Mouse (Mus musculus): Measurements from ENCODE around the gene Gm20721. TPM values are rescaled to one million over a fixed set of nuclear protein-coding genes. Genes with fewer than 3 reads are reported as not detected.
"Not testable (repeated sequence)": the region's sequence is repeated elsewhere in the genome, so short reads cannot be mapped to it uniquely, and the experiment has no call there.

Gene Gm20721
- total RNA-seq, 4 experiments from 2014 or later = 1.2 to 2.9 (median 1.8) TPM

GRCm38 (mm10) chr2:174330616-174331191 lies 15.8 kb downstream of the Gm20721 start:
- no peak for DNase-seq (ENCODE audit: low spot score in 2 of 2)

DNA sequence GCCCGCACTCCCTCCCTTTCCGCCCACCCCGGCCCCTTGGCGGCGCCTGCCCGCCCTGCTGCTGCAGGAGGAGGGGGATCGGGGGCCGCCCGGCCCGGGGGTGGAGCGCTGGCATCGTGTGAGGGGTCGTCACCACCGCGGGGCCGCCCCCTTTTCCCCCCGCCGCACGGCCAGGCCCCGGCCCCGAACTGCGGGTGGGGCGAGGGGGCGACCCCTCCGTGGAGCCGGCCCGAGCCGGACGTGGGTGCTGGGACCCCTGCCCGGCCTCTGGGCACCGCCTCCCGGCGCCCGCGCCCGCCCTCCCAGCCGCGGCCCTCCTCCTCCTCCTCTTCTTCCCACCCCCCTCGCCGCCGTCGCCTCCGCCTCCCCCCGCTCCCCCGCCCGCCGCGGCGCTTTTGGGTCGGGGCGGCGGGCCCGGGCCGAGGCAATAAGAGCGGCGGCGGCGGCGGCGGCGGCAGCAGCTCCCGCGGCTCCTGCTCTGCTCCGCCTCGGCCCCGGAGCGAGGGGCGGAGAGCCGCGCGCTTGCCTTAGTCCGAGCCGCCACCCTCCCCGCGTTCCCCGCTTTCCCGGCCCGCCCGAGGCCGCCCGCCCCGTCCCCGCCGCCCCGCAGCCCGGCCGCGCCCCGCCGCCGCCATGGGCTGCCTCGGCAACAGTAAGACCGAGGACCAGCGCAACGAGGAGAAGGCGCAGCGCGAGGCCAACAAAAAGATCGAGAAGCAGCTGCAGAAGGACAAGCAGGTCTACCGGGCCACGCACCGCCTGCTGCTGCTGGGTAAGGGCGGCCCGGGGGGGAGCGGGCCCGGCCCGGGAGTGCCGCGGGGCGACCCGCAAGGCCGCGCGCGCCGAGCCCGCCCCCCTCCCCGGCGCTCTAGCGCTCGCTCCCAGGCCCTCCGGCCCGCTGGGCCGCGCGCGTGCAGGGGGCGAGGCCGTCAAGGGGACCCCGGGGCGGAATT lies 16.6 kb downstream of the Gm20721 start:
- peak in 1 of 2 experiments; percentile 67 for DNase-seq (ENCODE audit: low spot score in 2 of 2)

DNA sequence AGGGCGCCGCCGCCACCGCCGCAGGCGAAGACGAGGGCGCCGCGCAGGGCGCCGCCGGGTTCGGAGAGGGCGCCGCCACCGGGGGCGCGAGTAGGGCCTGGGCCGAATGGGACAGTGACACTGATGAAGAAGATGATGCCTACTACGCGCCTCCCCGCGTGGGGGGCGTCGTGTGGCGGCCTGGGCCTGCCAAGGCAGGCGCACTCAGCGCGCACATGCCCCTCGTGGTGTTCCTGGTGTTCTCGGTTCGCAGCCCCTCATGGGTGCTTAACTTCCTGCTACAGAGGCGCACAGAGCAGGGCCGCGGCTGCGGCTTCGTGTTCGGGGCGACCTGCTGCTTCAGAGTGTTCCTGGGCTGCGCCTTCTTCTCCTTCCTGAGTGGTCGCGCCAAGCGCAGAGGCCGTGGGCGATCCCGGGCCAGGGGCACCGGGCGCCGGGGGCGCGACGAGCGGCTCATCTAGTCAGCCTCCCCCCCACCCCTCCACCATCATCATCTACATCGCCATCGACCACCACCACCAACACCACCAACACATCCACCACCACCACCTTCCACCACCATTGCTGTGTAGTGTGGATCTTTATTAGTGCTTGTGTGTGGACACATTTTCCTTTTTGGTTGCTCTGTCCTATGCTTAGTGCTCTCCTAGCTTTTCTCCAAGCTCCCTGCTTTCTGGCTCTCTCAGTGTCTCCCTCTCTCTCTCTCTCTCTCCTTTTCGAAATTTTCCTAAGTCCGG lies 17.4 kb downstream of the Gm20721 start:
- no peak for DNase-seq (ENCODE audit: low spot score in 2 of 2)

- no peak for DNase-seq (ENCODE audit: low spot score in 2 of 2)
These were observed 18.1 kb downstream of the Gm20721 start for GRCm38 (mm10) chr2:174328358-174328905.

DNA sequence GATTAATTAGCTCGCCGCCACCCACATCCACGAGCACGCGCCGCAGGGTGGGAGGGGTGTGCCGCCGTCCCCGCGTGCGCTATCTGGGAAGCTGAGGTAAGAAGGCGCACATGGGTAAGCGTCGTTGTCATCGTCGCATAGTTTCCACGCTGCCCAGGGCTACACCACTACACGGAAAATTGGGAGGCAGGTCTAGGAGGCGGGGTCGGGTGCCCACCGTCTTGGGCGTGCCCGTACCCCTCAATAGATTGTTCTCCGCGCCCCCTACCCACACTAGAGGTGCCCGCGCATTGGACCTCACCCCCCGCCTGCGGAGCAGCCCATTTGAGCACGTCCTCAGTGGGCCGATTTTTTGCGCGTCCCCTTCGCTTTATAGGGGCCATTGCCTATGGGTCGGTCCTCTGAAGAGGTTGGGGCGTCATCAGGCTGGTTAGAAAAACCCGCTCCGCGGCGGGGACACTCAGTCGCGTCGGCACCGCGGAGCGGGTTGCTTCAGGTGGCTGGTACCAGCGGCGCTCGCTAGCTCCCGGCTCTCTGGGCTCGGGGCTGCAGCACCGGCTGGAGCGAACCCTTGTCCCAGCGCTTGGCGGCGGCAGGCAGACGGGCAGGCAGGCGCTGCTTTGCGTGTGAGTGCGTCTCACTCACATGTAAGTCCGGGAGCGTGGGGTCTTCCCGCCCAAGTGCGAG lies 19.1 kb downstream of the Gm20721 start:
- peak; percentile 77 to 79 for DNase-seq (ENCODE audit: low spot score in 2 of 2)

GRCm38 (mm10) chr2:174326481-174326880 lies 20.0 kb downstream of the Gm20721 start:
- DNase-seq (ENCODE audit: low spot score in 2 of 2) = no peak

- DNase-seq (ENCODE audit: low spot score in 2 of 2) = no peak
These were observed 20.5 kb downstream of the Gm20721 start for GRCm38 (mm10) chr2:174325989-174326388.

DNA sequence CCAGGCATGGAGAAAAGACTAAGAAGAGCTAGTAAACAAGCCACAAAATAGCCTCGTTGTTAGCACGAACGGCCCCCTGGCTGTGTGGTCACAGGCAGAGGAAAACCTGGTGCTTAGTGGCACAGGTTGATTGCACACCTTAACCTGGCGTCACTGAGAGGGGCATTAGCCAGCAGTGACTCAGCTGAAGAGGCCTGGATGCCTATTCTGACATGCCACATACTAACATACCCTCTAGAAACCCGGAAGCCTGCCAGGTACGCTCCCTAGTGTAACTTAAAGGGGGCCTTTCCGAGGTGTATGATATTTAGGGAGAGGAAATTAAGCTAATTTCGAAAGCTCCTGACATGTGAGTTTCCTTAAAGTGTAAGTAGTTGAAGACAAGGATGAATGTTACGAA lies 29.9 kb downstream of the Gm20721 start:
- DNase-seq (ENCODE audit: low spot score in 2 of 2) = no peak

DNA sequence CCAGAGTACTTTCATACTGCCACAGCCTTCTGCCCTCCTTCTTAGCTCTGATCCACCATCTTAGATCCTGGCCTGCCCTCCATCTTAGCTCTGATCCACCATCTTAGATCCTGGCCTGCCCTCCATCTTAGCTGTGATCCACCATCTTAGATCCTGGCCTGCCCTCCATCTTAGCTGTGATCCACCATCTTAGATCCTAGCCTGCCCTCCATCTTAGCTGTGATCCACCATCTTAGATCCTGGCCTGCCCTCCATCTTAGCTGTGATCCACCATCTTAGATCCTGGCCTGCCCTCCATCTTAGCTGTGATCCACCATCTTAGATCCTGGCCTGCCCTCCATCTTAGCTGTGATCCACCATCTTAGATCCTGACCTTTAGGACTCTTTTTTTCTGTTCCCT lies 31.1 kb downstream of the Gm20721 start:
- not testable (repeated sequence) for DNase-seq (ENCODE audit: low spot score in 2 of 2)

- no peak for DNase-seq (ENCODE audit: low spot score in 2 of 2)
These were observed 33.9 kb downstream of the Gm20721 start for GRCm38 (mm10) chr2:174312661-174313060.

GRCm38 (mm10) chr2:174312118-174312647 lies 34.3 kb downstream of the Gm20721 start:
- DNase-seq (ENCODE audit: low spot score in 2 of 2) = peak; percentile 68 to 85

- no peak for DNase-seq (ENCODE audit: low spot score in 2 of 2)
These were observed 34.9 kb downstream of the Gm20721 start for GRCm38 (mm10) chr2:174311613-174312012.

DNA sequence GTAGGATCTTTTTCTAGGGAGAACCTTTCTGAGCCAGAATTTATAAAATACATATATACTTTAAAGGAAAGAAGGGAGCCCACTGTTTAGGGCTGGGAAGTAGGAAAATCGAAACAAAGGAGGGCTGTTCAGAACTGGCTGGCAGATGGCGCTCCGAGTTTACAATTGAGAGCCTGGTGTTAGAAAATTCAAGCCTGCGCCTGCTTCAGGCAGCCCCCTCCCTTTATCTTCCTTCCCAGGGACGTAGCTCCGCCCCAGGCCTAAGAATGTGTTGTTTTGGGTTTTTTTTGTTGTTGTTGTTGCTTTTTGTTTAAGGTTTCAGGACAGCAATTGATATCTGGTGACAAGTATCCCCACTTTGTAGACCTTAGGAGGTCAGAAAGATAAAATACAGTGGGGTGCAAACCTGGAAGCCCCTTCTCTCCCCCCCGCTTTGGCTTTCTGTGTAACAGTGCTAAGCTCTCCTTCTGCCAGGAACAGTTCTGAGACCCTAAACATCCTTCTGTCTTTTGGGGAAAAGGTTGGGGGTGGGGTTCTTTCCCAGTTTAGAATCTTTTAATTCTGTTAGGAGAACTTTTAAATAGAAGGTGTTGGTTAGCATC lies 35.5 kb downstream of the Gm20721 start:
- DNase-seq (ENCODE audit: low spot score in 2 of 2) = peak in 1 of 2 experiments; percentile 62

DNA sequence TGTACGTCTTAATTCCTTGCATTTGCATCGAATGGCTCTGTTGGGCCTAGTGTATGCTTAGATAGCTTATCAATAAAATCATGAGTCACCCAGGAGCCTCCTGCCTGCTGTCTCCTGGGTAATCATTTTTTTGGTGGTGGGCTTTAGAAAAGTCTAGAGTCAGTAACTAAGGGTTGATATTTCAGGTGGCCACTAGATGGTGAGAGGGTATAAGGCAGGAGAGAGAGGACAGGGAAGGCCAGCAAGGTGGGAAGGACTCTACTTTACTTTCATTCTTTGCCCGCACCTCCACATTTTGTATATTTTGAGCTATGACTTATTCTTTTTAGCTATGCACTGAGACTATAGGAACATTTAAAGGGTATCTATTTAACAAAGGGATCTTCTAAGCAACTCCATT lies 38.6 kb downstream of the Gm20721 start:
- DNase-seq (ENCODE audit: low spot score in 2 of 2) = no peak

DNA sequence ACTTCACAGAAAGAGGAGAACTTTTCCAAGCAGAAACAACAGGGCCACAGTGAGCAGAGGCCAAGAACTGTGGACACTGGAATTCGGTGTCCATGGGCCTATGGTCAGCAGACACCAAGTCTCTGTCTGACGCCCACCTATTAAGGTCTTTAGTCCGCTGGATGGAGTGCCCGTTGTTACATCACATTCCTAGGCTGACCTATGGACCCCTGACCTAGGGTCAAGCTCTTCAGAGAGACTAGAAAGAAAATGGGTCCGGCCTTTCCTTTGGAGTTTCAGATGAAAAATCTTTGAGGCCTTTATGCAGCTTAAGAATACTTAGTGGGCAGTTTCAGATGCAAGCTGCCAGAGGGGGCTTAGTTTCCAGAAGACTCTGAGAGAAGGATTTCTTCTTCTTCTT lies 40.9 kb downstream of the Gm20721 start:
- DNase-seq (ENCODE audit: low spot score in 2 of 2) = no peak

- no peak for DNase-seq (ENCODE audit: low spot score in 2 of 2)
These were observed 44.0 kb downstream of the Gm20721 start for GRCm38 (mm10) chr2:174302526-174302925.

DNA sequence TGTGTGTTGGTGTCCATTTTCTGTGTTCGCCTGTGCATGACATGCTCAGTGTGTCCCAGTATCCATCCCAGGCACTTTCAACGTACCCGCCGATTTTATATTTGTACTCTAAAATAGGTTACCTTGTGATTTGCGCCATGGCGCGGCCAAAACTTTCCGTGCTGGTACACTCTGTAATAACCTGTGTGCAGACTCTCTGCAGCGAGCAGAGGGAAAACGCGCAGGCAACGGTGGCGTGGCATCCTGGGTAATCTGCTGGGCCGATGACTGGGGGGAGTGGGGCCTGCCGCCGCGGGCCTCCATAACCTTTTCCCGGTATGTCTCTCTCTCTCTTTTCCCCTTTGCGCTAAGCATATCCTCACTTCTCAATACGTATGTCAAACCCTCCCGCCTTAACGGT lies 45.8 kb downstream of the Gm20721 start:
- DNase-seq (ENCODE audit: low spot score in 2 of 2) = no peak

DNA sequence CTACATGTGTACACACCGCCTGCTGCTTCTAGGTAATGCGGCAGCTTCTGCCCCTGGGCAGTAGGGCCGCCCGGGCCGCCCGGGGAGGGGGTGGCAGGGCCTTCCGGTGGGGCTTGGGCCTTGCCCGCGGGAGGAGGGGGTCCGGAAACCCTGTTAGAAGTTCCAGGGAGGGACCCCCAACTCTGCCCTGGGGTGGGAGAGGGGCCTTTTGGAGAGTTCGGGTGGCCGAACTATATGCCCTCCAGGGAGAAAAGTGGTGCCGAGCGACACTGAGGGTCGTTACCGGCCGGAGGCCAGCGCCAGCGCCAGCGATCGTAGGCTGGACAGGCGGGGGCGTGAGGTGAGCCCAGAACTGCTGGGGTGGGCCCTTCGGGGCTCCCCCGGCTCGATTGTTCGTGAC lies 46.3 kb downstream of the Gm20721 start:
- DNase-seq (ENCODE audit: low spot score in 2 of 2) = no peak

DNA sequence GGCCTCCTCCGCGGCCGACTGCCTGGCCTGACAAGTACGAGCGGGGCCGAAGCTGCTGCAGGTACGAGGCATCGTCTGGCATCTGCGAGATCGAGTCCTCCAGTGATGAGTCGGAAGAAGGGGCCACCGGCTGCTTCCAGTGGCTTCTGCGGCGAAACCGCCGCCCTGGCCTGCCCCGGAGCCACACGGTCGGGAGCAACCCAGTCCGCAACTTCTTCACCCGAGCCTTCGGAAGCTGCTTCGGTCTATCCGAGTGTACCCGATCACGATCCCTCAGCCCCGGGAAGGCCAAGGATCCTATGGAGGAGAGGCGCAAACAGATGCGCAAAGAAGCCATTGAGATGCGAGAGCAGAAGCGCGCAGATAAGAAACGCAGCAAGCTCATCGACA lies 46.7 kb downstream of the Gm20721 start:
- DNase-seq (ENCODE audit: low spot score in 2 of 2) = no peak

- DNase-seq (ENCODE audit: low spot score in 2 of 2) = no peak
These were observed 47.3 kb downstream of the Gm20721 start for GRCm38 (mm10) chr2:174299091-174299770.
